Mouse (Mus musculus): ENCODE measurements around the gene Ccdc8. TPM values are rescaled to one million over a fixed set of nuclear protein-coding genes. Genes with fewer than 3 reads are reported as not detected.
A peak's percentile ranks its signal among the peaks of the same experiment; 100 is the strongest.

Gene Ccdc8
- polyA plus RNA-seq, 1 experiment from 2014 or later, result 18.7 TPM

DNA sequence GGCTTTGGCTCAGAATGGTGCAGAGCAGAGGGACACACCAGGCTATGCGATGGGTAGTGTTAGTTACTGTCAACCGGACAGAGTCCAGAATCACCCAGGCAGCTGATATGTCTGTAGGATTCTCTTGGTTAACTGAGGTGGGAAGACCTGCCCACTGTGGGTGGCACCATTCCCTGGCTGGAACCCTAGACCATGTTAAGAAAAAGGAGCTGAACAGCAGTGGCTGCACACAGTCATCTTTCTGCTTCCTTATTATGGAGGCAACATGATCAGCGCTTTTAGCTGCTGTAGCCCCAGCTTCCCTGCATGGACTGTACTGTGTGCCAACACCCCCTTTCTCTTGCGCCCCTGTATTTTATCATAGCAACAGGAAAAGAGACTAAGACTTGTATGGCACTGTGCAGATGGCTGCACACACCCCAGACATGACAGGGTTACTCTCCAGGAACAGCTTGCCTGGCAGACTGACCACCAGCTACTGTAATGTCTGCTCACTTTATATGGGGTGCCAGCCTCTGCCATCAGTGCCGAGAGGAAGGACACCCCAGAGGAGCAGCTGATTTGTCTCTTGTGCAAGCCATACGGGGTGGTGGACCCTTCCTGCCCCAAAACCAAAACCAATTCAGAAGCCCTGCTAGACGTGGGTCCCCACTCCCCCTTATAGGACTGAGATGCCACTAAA is 19.5 kb downstream of the Ccdc8 start:
- Histone ChIP-seq H3K27ac (ENCODE audit: low read length) (no peak overlapping the region), H3K27me3 (ENCODE audit: control insufficient read depth, insufficient read depth, low read length) (no peaks in the 10 kb centered on the region), H3K4me2 (replicated peaks; ENCODE audit: low read depth, low read length) (no peak overlapping the region), H3K4me3 (ENCODE audit: low read depth, low read length) (no peak overlapping the region), H3K4me1 (ENCODE audit: control insufficient read depth, insufficient read depth, low read length) (no peaks in the 10 kb centered on the region), H3K9ac (replicated peaks; ENCODE audit: low read depth, low read length) (no peak overlapping the region), H3K9me3 (ENCODE audit: control insufficient read depth, low read depth, low read length) (no peaks in the 10 kb centered on the region), H3K36me3 (ENCODE audit: control insufficient read depth, insufficient read depth, low read length) (peaks cover 77% of the 10 kb centered on the region)
- 95% methylated on average over 7 of the region's 7 CpGs for WGBS
- ATAC-seq (ENCODE audit: insufficient number of reproducible peaks, insufficient read depth, low FRiP score, low read depth), result no peak

DNA sequence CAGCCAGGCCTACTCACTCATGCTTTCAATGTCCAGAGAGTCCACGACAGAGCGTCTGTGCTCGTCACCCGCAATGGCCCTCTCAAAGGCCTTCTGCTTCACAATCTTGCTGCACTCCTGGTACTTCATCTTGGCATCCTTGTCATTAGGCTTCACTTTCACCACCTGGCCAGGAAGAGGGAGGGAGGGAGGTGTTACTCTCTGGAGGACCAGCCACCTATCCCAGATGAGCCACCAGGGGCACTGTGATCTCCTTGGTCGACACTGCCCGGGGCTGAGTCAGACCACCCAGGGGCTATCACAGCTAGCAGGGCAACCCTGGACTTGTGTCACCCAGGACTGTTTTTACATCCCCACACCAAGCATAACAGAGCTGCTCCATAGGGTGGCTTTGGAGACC is 22.9 kb downstream of the Ccdc8 start:
- 78% methylated on average over 6 of the region's 6 CpGs for WGBS
- H3K9ac ChIP-seq (replicated peaks; ENCODE audit: low read depth, low read length), result no peak overlapping the region

DNA sequence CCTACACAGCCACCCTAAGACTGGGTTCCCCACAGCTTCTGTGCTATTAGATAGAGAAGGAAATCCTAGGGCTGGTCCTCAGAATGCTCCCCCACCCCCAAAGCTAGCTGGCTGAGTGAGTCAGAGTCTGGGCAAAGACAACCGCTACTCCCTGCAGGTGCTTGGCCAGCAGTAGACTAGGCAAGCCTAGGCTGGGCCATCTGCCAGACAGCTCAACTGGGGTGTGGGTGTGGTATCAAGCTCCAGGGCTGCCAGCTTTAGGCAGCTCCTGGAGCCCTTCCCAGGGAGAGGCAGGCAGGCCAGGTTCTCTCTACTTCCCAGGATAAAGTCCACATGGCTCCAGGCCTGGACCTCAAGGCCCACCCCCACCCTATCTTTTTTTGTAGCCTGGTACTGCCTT is 24.5 kb downstream of the Ccdc8 start:
- no peak overlapping the region for H3K4me2 ChIP-seq (replicated peaks; ENCODE audit: low read depth, low read length)
- no peak overlapping the region for H3K4me3 ChIP-seq (ENCODE audit: low read depth, low read length)
- H3K9me3 ChIP-seq (ENCODE audit: control insufficient read depth, low read depth, low read length), result no peaks in the 10 kb centered on the region
- H3K27me3 ChIP-seq (ENCODE audit: control insufficient read depth, insufficient read depth, low read length), result no peaks in the 10 kb centered on the region
- peaks cover 4% of the 10 kb centered on the region; the same call in 1 of the 2 replicates for H3K4me1 ChIP-seq (ENCODE audit: control insufficient read depth, insufficient read depth, low read length)
- no peak overlapping the region for H3K9ac ChIP-seq (replicated peaks; ENCODE audit: low read depth, low read length)
- ATAC-seq (ENCODE audit: insufficient number of reproducible peaks, insufficient read depth, low FRiP score, low read depth), result peak; percentile 92
- peaks cover 58% of the 10 kb centered on the region for H3K36me3 ChIP-seq (ENCODE audit: control insufficient read depth, insufficient read depth, low read length)
- 90% methylated on average over 1 of the region's 1 CpGs for WGBS
- H3K27ac ChIP-seq (ENCODE audit: low read length), result peak overlapping the region; percentile 77; the same call in 1 of the 2 replicates

More for the DNA sequence above, 22.9 kb downstream of the Ccdc8 start:
- Histone ChIP-seq H3K4me1 (ENCODE audit: control insufficient read depth, insufficient read depth, low read length) (peaks cover 4% of the 10 kb centered on the region; the same call in 1 of the 2 replicates), H3K27me3 (ENCODE audit: control insufficient read depth, insufficient read depth, low read length) (no peaks in the 10 kb centered on the region), H3K9me3 (ENCODE audit: control insufficient read depth, low read depth, low read length) (no peaks in the 10 kb centered on the region), H3K27ac (ENCODE audit: low read length) (no peak overlapping the region), H3K4me3 (ENCODE audit: low read depth, low read length) (no peak overlapping the region), H3K4me2 (replicated peaks; ENCODE audit: low read depth, low read length) (no peak overlapping the region), H3K36me3 (ENCODE audit: control insufficient read depth, insufficient read depth, low read length) (peaks cover 58% of the 10 kb centered on the region)
- no peak for ATAC-seq (ENCODE audit: insufficient number of reproducible peaks, insufficient read depth, low FRiP score, low read depth)

DNA sequence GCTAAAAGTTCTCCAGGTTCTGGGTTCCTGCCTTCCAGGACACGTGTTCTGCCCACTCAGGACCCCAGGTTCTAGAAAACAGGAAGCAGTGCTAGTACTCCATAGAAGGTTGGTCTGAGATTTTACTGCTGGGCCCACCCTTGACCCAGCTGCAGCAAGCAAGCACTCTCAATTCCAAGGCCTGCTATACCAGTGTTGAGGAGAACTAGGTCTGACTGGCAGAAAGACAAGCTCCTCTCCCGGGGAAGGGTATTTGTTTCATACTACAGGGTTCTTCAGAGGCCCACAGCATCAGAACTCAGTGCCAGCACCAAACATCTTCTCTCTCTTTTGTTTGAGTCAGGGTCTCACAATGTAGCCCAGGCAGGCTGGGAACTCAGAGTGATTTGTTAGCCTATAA is 25.4 kb downstream of the Ccdc8 start:
- Histone ChIP-seq H3K4me3 (ENCODE audit: low read depth, low read length) (no peak overlapping the region), H3K9ac (replicated peaks; ENCODE audit: low read depth, low read length) (no peak overlapping the region), H3K4me2 (replicated peaks; ENCODE audit: low read depth, low read length) (no peak overlapping the region), H3K4me1 (ENCODE audit: control insufficient read depth, insufficient read depth, low read length) (peaks cover 4% of the 10 kb centered on the region; the same call in 1 of the 2 replicates), H3K27ac (ENCODE audit: low read length) (peak overlapping the region; percentile 77; the same call in 1 of the 2 replicates), H3K9me3 (ENCODE audit: control insufficient read depth, low read depth, low read length) (no peaks in the 10 kb centered on the region), H3K27me3 (ENCODE audit: control insufficient read depth, insufficient read depth, low read length) (no peaks in the 10 kb centered on the region), H3K36me3 (ENCODE audit: control insufficient read depth, insufficient read depth, low read length) (peaks cover 57% of the 10 kb centered on the region)
- no peak for ATAC-seq (ENCODE audit: insufficient number of reproducible peaks, insufficient read depth, low FRiP score, low read depth)
- 84% methylated on average over 2 of the region's 2 CpGs for WGBS

DNA sequence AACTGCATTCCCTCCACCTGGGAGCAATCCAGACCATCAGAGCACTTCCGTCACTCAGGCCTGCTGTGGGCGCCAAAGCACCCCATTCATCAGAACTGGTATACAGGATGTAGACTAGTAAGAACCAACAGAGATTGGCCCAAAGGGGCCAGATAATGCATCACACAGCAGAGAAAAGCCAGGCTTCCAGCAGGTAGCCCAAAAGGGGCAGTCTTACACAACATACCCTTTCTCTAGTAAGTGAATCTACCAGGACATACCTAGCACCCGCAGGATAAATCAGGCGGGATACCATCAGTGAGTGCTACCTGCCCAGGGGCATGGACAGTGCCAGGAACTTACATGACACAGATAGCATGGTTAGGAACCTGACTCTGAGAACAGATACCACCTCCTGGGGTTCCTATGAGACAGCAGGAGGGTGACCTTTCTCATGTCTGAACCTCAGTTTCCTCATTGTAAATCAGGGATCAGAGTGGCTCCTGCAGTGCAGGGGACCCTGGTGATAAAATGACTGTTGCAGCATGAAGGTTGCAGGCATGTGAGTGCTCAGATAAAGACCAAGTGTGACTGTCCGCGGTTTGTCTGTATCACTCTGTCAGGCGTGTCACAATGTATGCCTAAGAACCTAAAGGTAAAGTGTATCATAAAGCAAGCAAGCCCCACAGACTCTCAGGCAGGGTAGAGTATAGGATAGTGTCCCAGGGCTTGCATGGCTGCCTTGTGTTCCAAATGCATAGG is 27.1 kb downstream of the Ccdc8 start:
- peaks cover 45% of the 10 kb centered on the region for H3K36me3 ChIP-seq (ENCODE audit: control insufficient read depth, insufficient read depth, low read length)
- WGBS, result 84% methylated on average over 7 of the region's 7 CpGs
- H3K4me3 ChIP-seq (ENCODE audit: low read depth, low read length), result no peak overlapping the region
- H3K9ac ChIP-seq (replicated peaks; ENCODE audit: low read depth, low read length), result no peak overlapping the region
- H3K4me2 ChIP-seq (replicated peaks; ENCODE audit: low read depth, low read length), result no peak overlapping the region
- H3K27ac ChIP-seq (ENCODE audit: low read length), result no peak overlapping the region
- no peaks in the 10 kb centered on the region for H3K27me3 ChIP-seq (ENCODE audit: control insufficient read depth, insufficient read depth, low read length)
- no peaks in the 10 kb centered on the region for H3K9me3 ChIP-seq (ENCODE audit: control insufficient read depth, low read depth, low read length)
- no peak for ATAC-seq (ENCODE audit: insufficient number of reproducible peaks, insufficient read depth, low FRiP score, low read depth)
- peaks cover 4% of the 10 kb centered on the region; the same call in 1 of the 2 replicates for H3K4me1 ChIP-seq (ENCODE audit: control insufficient read depth, insufficient read depth, low read length)

DNA sequence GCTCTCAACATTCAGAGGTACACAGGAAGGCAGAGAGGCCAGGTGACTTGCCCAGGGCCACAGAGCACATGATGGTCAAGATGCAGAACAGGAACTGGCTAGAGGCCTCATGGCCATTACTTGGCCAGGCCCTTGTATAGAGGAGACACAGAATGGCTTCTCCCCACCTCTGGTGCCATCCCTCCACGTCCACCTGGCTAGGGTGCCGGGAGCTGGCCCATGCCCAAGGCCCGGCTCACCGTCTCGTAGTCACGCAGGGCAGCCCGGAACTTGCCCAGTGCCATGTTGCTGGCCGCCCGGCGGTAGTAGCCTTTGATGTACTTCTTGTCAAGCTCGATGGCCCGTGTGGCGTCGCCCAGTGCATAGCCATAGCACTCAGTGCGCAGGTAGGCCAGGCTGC is 29.7 kb downstream of the Ccdc8 start:
- H3K36me3 ChIP-seq (ENCODE audit: control insufficient read depth, insufficient read depth, low read length), result peaks cover 34% of the 10 kb centered on the region
- no peak for ATAC-seq (ENCODE audit: insufficient number of reproducible peaks, insufficient read depth, low FRiP score, low read depth)
- WGBS, result 96% methylated on average over 15 of the region's 15 CpGs

DNA sequence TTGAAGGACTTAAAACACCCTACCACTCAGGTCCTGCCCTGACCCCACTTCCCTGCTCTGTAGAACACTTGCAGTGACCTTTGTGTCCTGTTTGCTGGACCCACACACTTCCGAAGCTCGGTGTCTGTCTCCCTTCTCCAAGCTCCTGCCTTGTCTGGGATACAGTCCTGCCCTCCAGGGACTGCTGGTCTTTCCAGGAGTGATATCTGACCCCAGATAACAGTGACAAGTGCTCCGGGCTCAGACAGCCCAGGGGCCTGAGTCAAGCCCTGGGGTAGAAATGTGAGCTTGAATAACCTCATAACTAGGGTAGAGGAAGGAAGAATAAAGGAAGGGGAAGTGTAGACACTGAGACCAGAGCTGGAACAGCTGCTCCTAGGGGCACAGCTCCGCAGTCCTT is 31.2 kb downstream of the Ccdc8 start:
- no peak overlapping the region for H3K9ac ChIP-seq (replicated peaks; ENCODE audit: low read depth, low read length)
- H3K27ac ChIP-seq (ENCODE audit: low read length), result no peak overlapping the region; the same call in 1 of the 2 replicates
- no peak overlapping the region for H3K4me2 ChIP-seq (replicated peaks; ENCODE audit: low read depth, low read length)
- WGBS, result 74% methylated on average over 4 of the region's 4 CpGs
- H3K27me3 ChIP-seq (ENCODE audit: control insufficient read depth, insufficient read depth, low read length), result no peaks in the 10 kb centered on the region
- H3K9me3 ChIP-seq (ENCODE audit: control insufficient read depth, low read depth, low read length), result no peaks in the 10 kb centered on the region
- ATAC-seq (ENCODE audit: insufficient number of reproducible peaks, insufficient read depth, low FRiP score, low read depth), result no peak
- H3K36me3 ChIP-seq (ENCODE audit: control insufficient read depth, insufficient read depth, low read length), result peaks cover 34% of the 10 kb centered on the region
- no peak overlapping the region for H3K4me3 ChIP-seq (ENCODE audit: low read depth, low read length)
- peaks cover 20% of the 10 kb centered on the region for H3K4me1 ChIP-seq (ENCODE audit: control insufficient read depth, insufficient read depth, low read length)

More for the DNA sequence above, 29.7 kb downstream of the Ccdc8 start:
- H3K4me1 ChIP-seq (ENCODE audit: control insufficient read depth, insufficient read depth, low read length), result peaks cover 24% of the 10 kb centered on the region
- no peaks in the 10 kb centered on the region for H3K9me3 ChIP-seq (ENCODE audit: control insufficient read depth, low read depth, low read length)
- no peak overlapping the region for H3K4me2 ChIP-seq (replicated peaks; ENCODE audit: low read depth, low read length)
- H3K27me3 ChIP-seq (ENCODE audit: control insufficient read depth, insufficient read depth, low read length), result no peaks in the 10 kb centered on the region
- H3K27ac ChIP-seq (ENCODE audit: low read length), result no peak overlapping the region
- H3K9ac ChIP-seq (replicated peaks; ENCODE audit: low read depth, low read length), result no peak overlapping the region
- no peak overlapping the region for H3K4me3 ChIP-seq (ENCODE audit: low read depth, low read length)

DNA sequence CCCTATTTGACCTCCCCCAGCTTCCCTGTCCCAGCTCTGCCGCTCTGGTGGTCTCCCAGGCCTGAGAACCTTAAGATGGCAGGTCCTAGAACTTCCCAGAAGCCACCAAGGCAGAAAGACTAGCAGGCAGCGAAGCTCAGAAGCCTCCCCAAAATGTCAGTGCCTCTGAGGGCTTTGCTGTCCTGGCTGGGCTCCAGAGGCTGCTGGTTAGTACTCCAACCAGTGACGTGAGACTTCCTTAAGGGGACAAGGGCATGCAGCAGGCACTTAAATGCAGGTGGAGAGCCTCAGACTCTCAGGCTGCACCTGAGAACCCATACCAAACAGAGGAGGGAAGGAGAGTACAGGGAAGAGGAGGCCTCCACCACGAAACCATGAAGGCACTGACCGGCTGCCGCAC is 31.6 kb downstream of the Ccdc8 start:
- peak overlapping the region; percentile 71; the same call in 1 of the 2 replicates for H3K27ac ChIP-seq (ENCODE audit: low read length)
- WGBS, result 90% methylated on average over 6 of the region's 6 CpGs

More for the DNA sequence above, 31.6 kb downstream of the Ccdc8 start:
- H3K4me2 ChIP-seq (replicated peaks; ENCODE audit: low read depth, low read length), result no peak overlapping the region
- H3K9me3 ChIP-seq (ENCODE audit: control insufficient read depth, low read depth, low read length), result no peaks in the 10 kb centered on the region
- no peak overlapping the region for H3K4me3 ChIP-seq (ENCODE audit: low read depth, low read length)
- H3K9ac ChIP-seq (replicated peaks; ENCODE audit: low read depth, low read length), result no peak overlapping the region
- no peaks in the 10 kb centered on the region for H3K27me3 ChIP-seq (ENCODE audit: control insufficient read depth, insufficient read depth, low read length)
- peaks cover 30% of the 10 kb centered on the region for H3K36me3 ChIP-seq (ENCODE audit: control insufficient read depth, insufficient read depth, low read length)
- ATAC-seq (ENCODE audit: insufficient number of reproducible peaks, insufficient read depth, low FRiP score, low read depth), result no peak
- H3K4me1 ChIP-seq (ENCODE audit: control insufficient read depth, insufficient read depth, low read length), result peaks cover 20% of the 10 kb centered on the region

Measured in stomach, embryonic 14.5 days (tissue).